Mouse (Mus musculus): ENCODE data around the gene Cdk6.

GRCm38 (mm10) chr5:3527041-3527691 is 185.9 kb downstream of the Cdk6 start:
- TF ChIP-seq CTCF (IDR thresholded peaks at IDR 0.05; ENCODE audit: low read depth): no peak
- no peak for TF ChIP-seq EP300 (IDR thresholded peaks at IDR 0.05; ENCODE audit: low read depth)

Data from liver, embryonic 14.5 days (tissue).